Mouse (Mus musculus) lung, adult 2 months (tissue): ENCODE measurements at regions not wholly inside any gene's neighbourhood (a gene's known extent, or its start where the extent isn't known, plus 50 kb on each side); places are given as distances from the start of the nearest gene placed in this dataset.

Source experiments
- CTCF ChIP-seq: fragments of 200-500 bp; IDR thresholded peaks from 2 replicates; pipeline ENCODE4 v1.5.1; 2011; ENCODE audit warnings: mild to moderate bottlenecking, low read length, control low read depth; ENCODE audit not compliant: insufficient read depth
- POLR2A ChIP-seq: fragments of 200-500 bp; IDR thresholded peaks from 2 replicates; pipeline ENCODE4 v1.6.1; 2011; ENCODE audit warnings: low read depth, mild to moderate bottlenecking, control low read depth, low read length, borderline replicate concordance; ENCODE audit errors: extremely low read depth

GRCm38 (mm10) chr11:24305145-24305553, 227.3 kb downstream of the Bcl11a start:
- TF ChIP-seq CTCF (no peak), POLR2A (no peak)
